Mouse (Mus musculus) MEL (cell line): Measurements from ENCODE around the gene Celf2. TPM values are rescaled to one million over a fixed set of nuclear protein-coding genes. Genes with fewer than 3 reads are reported as not detected.

Experiments used
- DNase-seq: peaks from one replicate; pipeline ENCODE4 v3.0.0; 2011; ENCODE audit warnings: low read depth, low spot score
- H3K27ac ChIP-seq: 2 replicates; pipeline ENCODE4 v1.5.1; 2012; ENCODE audit warnings: low read depth, mild to moderate bottlenecking, control low read depth, low read length, moderate library complexity; ENCODE audit not compliant: control insufficient read depth
- H3K27me3 ChIP-seq, 2 experiments: fragments of 150-350 bp in 1 of 2; sonication (generic) in 1 of 2; 2 replicates each; pipeline ENCODE4 v1.6.1; 2012; ENCODE audit warnings: low read length in 2 of 2, mild to moderate bottlenecking in 2 of 2, improper control_type of control experiment in 1 of 2, moderate library complexity in 1 of 2; ENCODE audit not compliant: insufficient read depth in 2 of 2, control insufficient read depth in 1 of 2
- H3K36me3 ChIP-seq, 2 experiments: 2 replicates each; pipeline ENCODE4 v1.6.1; 2012 to 2014; ENCODE audit warnings: low read length in 2 of 2, improper control_type of control experiment in 1 of 2, inconsistent platforms in 1 of 2, mild to moderate bottlenecking in 1 of 2; ENCODE audit not compliant: insufficient read depth in 2 of 2, control insufficient read depth in 1 of 2
- H3K4me1 ChIP-seq, 2 experiments: fragments of 150-350 bp in 1 of 2; sonication (generic) in 1 of 2; 2 replicates each; pipeline ENCODE4 v1.6.1; 2012; ENCODE audit warnings: low read length in 2 of 2, improper control_type of control experiment in 1 of 2, mild to moderate bottlenecking in 1 of 2; ENCODE audit not compliant: insufficient read depth in 2 of 2, control insufficient read depth in 1 of 2
- H3K4me3 ChIP-seq, 2 experiments: fragments of 150-350 bp in 1 of 2; sonication (generic) in 1 of 2; 2 replicates each; pipeline ENCODE4 v1.5.1; 2012; ENCODE audit warnings: low read depth in 2 of 2, low read length in 2 of 2, mild to moderate bottlenecking in 2 of 2, moderate library complexity in 2 of 2, control low read depth in 1 of 2, improper control_type of control experiment in 1 of 2; ENCODE audit not compliant: control insufficient read depth in 1 of 2, insufficient read depth in 1 of 2
- H3K79me2 ChIP-seq: 2 replicates; pipeline ENCODE4 v1.6.1; 2012; ENCODE audit warnings: mild to moderate bottlenecking, low read length, moderate library complexity; ENCODE audit not compliant: control insufficient read depth, poor library complexity, insufficient read depth
- H3K9ac ChIP-seq: 2 replicates; pipeline ENCODE4 v1.6.1; 2012; ENCODE audit warnings: low read depth, mild to moderate bottlenecking, control low read depth, low read length, moderate library complexity; ENCODE audit not compliant: control insufficient read depth, poor library complexity, severe bottlenecking
- H3K9me3 ChIP-seq: fragments of 150-350 bp; sonication (generic); replicated peaks from 2 replicates; pipeline ENCODE4 v1.6.1; 2012; ENCODE audit warnings: mild to moderate bottlenecking, low read length, improper control_type of control experiment, moderate library complexity; ENCODE audit not compliant: insufficient read depth
- BHLHE40 ChIP-seq: IDR thresholded peaks from 2 replicates; pipeline ENCODE4 v1.6.1; 2012; ENCODE audit warnings: low read depth, mild to moderate bottlenecking, inconsistent platforms, low read length, improper control_type of control experiment, borderline replicate concordance
- CTCF ChIP-seq, 3 experiments: IDR thresholded peaks in 2 of 3; conservative IDR thresholded peaks in 1 of 3; 2 replicates each; pipeline ENCODE4 v1.5.1; 2011 to 2012; ENCODE audit warnings: low read length in 3 of 3, low read depth in 2 of 3, mild to moderate bottlenecking in 2 of 3, improper control_type of control experiment in 1 of 3, inconsistent platforms in 1 of 3, mixed read lengths in 1 of 3, moderate library complexity in 1 of 3; ENCODE audit not compliant: control insufficient read depth in 1 of 3, insufficient read depth in 1 of 3, poor library complexity in 1 of 3, severe bottlenecking in 1 of 3
- E2F4 ChIP-seq: IDR thresholded peaks from 2 replicates; pipeline ENCODE4 v1.6.1; 2011; ENCODE audit warnings: low read depth, low read length, improper control_type of control experiment, borderline replicate concordance
- EP300 ChIP-seq, 2 experiments: IDR thresholded peaks; 2 replicates each; pipeline ENCODE4 v1.6.1; 2011; ENCODE audit warnings: improper control_type of control experiment in 2 of 2, low read length in 2 of 2, low read depth in 1 of 2, mild to moderate bottlenecking in 1 of 2
- ETS1 ChIP-seq: IDR thresholded peaks from 2 replicates; pipeline ENCODE4 v1.6.1; 2012; ENCODE audit warnings: low read depth, mild to moderate bottlenecking, inconsistent platforms, low read length, improper control_type of control experiment, moderate library complexity
- GABPA ChIP-seq: IDR thresholded peaks from 2 replicates; pipeline ENCODE4 v1.6.1; 2012; ENCODE audit warnings: low read depth, mild to moderate bottlenecking, inconsistent platforms, low read length, improper control_type of control experiment, moderate library complexity
- GATA1 ChIP-seq: IDR thresholded peaks from 2 replicates; pipeline ENCODE4 v1.6.1; 2011; ENCODE audit warnings: low read depth, low read length, improper control_type of control experiment
- HCFC1 ChIP-seq: IDR thresholded peaks from 2 replicates; pipeline ENCODE4 v1.6.1; 2012; ENCODE audit warnings: low read depth, mild to moderate bottlenecking, inconsistent platforms, low read length, improper control_type of control experiment, moderate library complexity
- KAT2A ChIP-seq: conservative IDR thresholded peaks from 2 replicates; pipeline ENCODE4 v1.6.1; 2012; ENCODE audit warnings: low read depth, low read length, improper control_type of control experiment, inconsistent platforms
- MAX ChIP-seq: IDR thresholded peaks from 2 replicates; pipeline ENCODE4 v1.6.1; 2011; ENCODE audit warnings: low read length, improper control_type of control experiment
- MAZ ChIP-seq: IDR thresholded peaks from 2 replicates; pipeline ENCODE4 v1.6.1; 2012; ENCODE audit warnings: low read depth, mild to moderate bottlenecking, inconsistent platforms, low read length, improper control_type of control experiment
- MYB ChIP-seq: IDR thresholded peaks from 2 replicates; pipeline ENCODE4 v1.6.1; 2011; ENCODE audit warnings: mild to moderate bottlenecking, low read depth, low read length, improper control_type of control experiment
- MYC ChIP-seq: IDR thresholded peaks from 2 replicates; pipeline ENCODE4 v1.6.1; 2011; ENCODE audit warnings: low read depth, mild to moderate bottlenecking, low read length, improper control_type of control experiment, moderate library complexity
- NELFE ChIP-seq: IDR thresholded peaks from 2 replicates; pipeline ENCODE4 v1.6.1; 2011; ENCODE audit warnings: low read depth, low read length, improper control_type of control experiment
- NRF1 ChIP-seq: IDR thresholded peaks from 2 replicates; pipeline ENCODE4 v1.6.1; 2014; ENCODE audit warnings: low read depth, mild to moderate bottlenecking, inconsistent platforms, low read length, improper control_type of control experiment, moderate library complexity; ENCODE audit not compliant: poor library complexity, insufficient read depth, severe bottlenecking
- POLR2AphosphoS5 ChIP-seq: IDR thresholded peaks from 2 replicates; pipeline ENCODE4 v1.6.1; 2012; ENCODE audit warnings: low read depth, borderline replicate concordance, mild to moderate bottlenecking, inconsistent platforms, low read length, moderate library complexity, mixed read lengths
- RAD21 ChIP-seq: IDR thresholded peaks from 2 replicates; pipeline ENCODE4 v1.6.1; 2011; ENCODE audit warnings: mild to moderate bottlenecking, low read depth, low read length, improper control_type of control experiment
- RCOR1 ChIP-seq: IDR thresholded peaks from 2 replicates; pipeline ENCODE4 v1.6.1; 2012; ENCODE audit warnings: low read depth, mild to moderate bottlenecking, inconsistent platforms, low read length, improper control_type of control experiment
- SMC3 ChIP-seq: IDR thresholded peaks from 2 replicates; pipeline ENCODE4 v1.6.1; 2011; ENCODE audit warnings: low read depth, low read length, improper control_type of control experiment
- TAL1 ChIP-seq: IDR thresholded peaks from 2 replicates; pipeline ENCODE4 v1.6.1; 2012; ENCODE audit warnings: mild to moderate bottlenecking, inconsistent platforms, low read length, moderate library complexity, mixed read lengths
- USF2 ChIP-seq, 2 experiments: IDR thresholded peaks; 2 replicates each; pipeline ENCODE4 v1.6.1; 2011 to 2012; ENCODE audit warnings: improper control_type of control experiment in 2 of 2, low read length in 2 of 2, borderline replicate concordance in 1 of 2, inconsistent platforms in 1 of 2, low read depth in 1 of 2, mild to moderate bottlenecking in 1 of 2; ENCODE audit not compliant: insufficient read depth in 1 of 2
- ZKSCAN1 ChIP-seq: IDR thresholded peaks from 2 replicates; pipeline ENCODE4 v1.6.1; 2012; ENCODE audit warnings: low read depth, mild to moderate bottlenecking, inconsistent platforms, low read length, improper control_type of control experiment, moderate library complexity
- ZNF384 ChIP-seq: IDR thresholded peaks from 2 replicates; pipeline ENCODE4 v1.6.1; 2012; ENCODE audit warnings: low read depth, mild to moderate bottlenecking, inconsistent platforms, low read length, improper control_type of control experiment
- polyA plus RNA-seq, 2 experiments: library from polyadenylated mRNA; stranded (reverse) in 1 of 2; unstranded in 1 of 2; fragments of >175 nt in 1 of 2; fragments of >200 nt in 1 of 2; gene quantifications; 2 replicates each; pipeline versions ENCODE4 v1.2.1 to v1.2.4; 2012; ENCODE audit warnings: low replicate concordance in 2 of 2, low read depth in 1 of 2; ENCODE audit not compliant: insufficient read length in 2 of 2, insufficient read depth in 1 of 2, missing spikeins in 1 of 2
- total RNA-seq: library from RNA; depleted of rRNA; stranded (reverse); fragments of 300-350 nt; gene quantifications from 2 replicates; pipeline ENCODE4 v1.2.3, GENCODE M21; 2012

The Celf2 gene
- total and polyA plus RNA-seq, 3 experiments = 8.9 to 16.7 TPM; not detected in 1

GRCm38 (mm10) chr2:7173271-7174064 is 335.9 kb downstream of the Celf2 start:
- Histone ChIP-seq H3K27ac (no peak overlapping the region), H3K4me1 (no peaks in the 10 kb centered on the region), H3K9me3 (no peaks in the 10 kb centered on the region), H3K79me2 (no peaks in the 10 kb centered on the region), H3K4me3 (no peak overlapping the region), H3K27me3 (no peaks in the 10 kb centered on the region)
- DNase-seq = no peak
- no peak for TF ChIP-seq KAT2A
- no peak for TF ChIP-seq USF2 (IDR thresholded peaks at IDR 0.05; ENCODE audit: borderline replicate concordance in 1 of 2, insufficient read depth in 1 of 2, low read depth in 1 of 2, low read length in 2 of 2)
- TF ChIP-seq E2F4 = no peak
- TF ChIP-seq ETS1 = no peak
- no peak for TF ChIP-seq POLR2AphosphoS5
- TF ChIP-seq ZNF384 = no peak
- TF ChIP-seq GATA1 = no peak
- no peak for TF ChIP-seq NRF1
- TF ChIP-seq CTCF (IDR thresholded peaks at IDR 0.05 in 2 of 3, conservative IDR thresholded peaks at IDR 0.05 in 1 of 3; ENCODE audit: control insufficient read depth in 1 of 3, insufficient read depth in 1 of 3, low read depth in 2 of 3, low read length in 3 of 3, poor library complexity in 1 of 3, severe bottlenecking in 1 of 3) = no peak
- no peak for TF ChIP-seq BHLHE40
- no peak for TF ChIP-seq NELFE
- TF ChIP-seq MYC = no peak
- no peak for TF ChIP-seq MAX
- no peak for TF ChIP-seq HCFC1
- no peak for TF ChIP-seq MYB
- TF ChIP-seq ZKSCAN1 = no peak
- TF ChIP-seq RCOR1 = no peak
- no peak for TF ChIP-seq RAD21
- TF ChIP-seq, all 39 proteins: peak for 0
- Histone ChIP-seq H3K36me3 (no peaks in the 10 kb centered on the region), H3K9ac (no peak overlapping the region)

GRCm38 (mm10) chr2:7171087-7171696 is 338.2 kb downstream of the Celf2 start:
- no peaks in the 10 kb centered on the region for H3K27me3 ChIP-seq
- no peaks in the 10 kb centered on the region for H3K9me3 ChIP-seq
- H3K4me3 ChIP-seq = no peak overlapping the region
- H3K4me1 ChIP-seq = no peaks in the 10 kb centered on the region
- DNase-seq = no peak
- TF ChIP-seq TAL1 (no peak), SMC3 (no peak), NRF1 (no peak), POLR2AphosphoS5 (no peak), EP300 (IDR thresholded peaks at IDR 0.05; ENCODE audit: low read depth in 1 of 2, low read length in 2 of 2) (no peak), MAZ (no peak), KAT2A (no peak), GABPA (no peak)
- no peak overlapping the region for H3K27ac ChIP-seq
- H3K36me3 ChIP-seq = no peaks in the 10 kb centered on the region
- no peak overlapping the region for H3K9ac ChIP-seq
- H3K79me2 ChIP-seq = no peaks in the 10 kb centered on the region
